Mouse (Mus musculus) kidney, adult 2 months (tissue): Measurements from ENCODE around the gene Olfr164. TPM values are rescaled to one million over a fixed set of nuclear protein-coding genes. Genes with fewer than 3 reads are reported as not detected.

Source experiments
- DNase-seq: peaks from one replicate; pipeline ENCODE4 v3.0.0; 2021
- H3K27ac ChIP-seq: fragments of 200-500 bp; 2 replicates; pipeline ENCODE4 v1.5.1; 2012; ENCODE audit warnings: low read depth, low read length, control low read depth, inconsistent platforms; ENCODE audit not compliant: insufficient read depth
- H3K27me3 ChIP-seq: fragments of 200-500 bp; replicated peaks from 2 replicates; pipeline ENCODE4 v1.6.1; 2012; ENCODE audit warnings: mild to moderate bottlenecking, moderate library complexity, low read length, inconsistent platforms; ENCODE audit not compliant: control insufficient read depth, insufficient read depth
- H3K36me3 ChIP-seq: fragments of 200-500 bp; 2 replicates; pipeline ENCODE4 v1.6.1; 2012; ENCODE audit warnings: mild to moderate bottlenecking, moderate library complexity, low read length, inconsistent platforms; ENCODE audit not compliant: control insufficient read depth, insufficient read depth
- H3K4me1 ChIP-seq: fragments of 200-500 bp; 2 replicates; pipeline ENCODE4 v1.6.1; 2011; ENCODE audit warnings: low read length; ENCODE audit not compliant: control insufficient read depth, insufficient read depth
- H3K4me3 ChIP-seq: fragments of 200-500 bp; 2 replicates; pipeline ENCODE4 v1.5.1; 2011; ENCODE audit warnings: mild to moderate bottlenecking, low read depth, low read length, control low read depth; ENCODE audit not compliant: insufficient read depth
- CTCF ChIP-seq: fragments of 200-500 bp; conservative IDR thresholded peaks from 2 replicates; pipeline ENCODE4 v1.5.1; 2011; ENCODE audit warnings: low read depth, mild to moderate bottlenecking, control low read depth, low read length, moderate library complexity, mixed read lengths; ENCODE audit not compliant: insufficient read depth, insufficient read length
- POLR2A ChIP-seq: fragments of 200-500 bp; IDR thresholded peaks from one replicate; pipeline ENCODE4 v1.6.1; 2011; ENCODE audit warnings: low read depth, low read length, control low read depth
- WGBS: fragments of 180-500 bp; shearing (Covaris S2); methylation state at CpG from one replicate; pipeline ENCODE4 v1.1.7; 2018; 5-methylcytosine and 5-hydroxymethylcytosine counted together
- polyA plus RNA-seq: library from polyadenylated mRNA; depleted of rRNA; stranded (reverse); fragments of >200 nt; gene quantifications from 2 replicates; pipeline ENCODE4 v1.2.3, GENCODE M21; 2012; rRNA removed

Olfr164 gene
- polyA plus RNA-seq, 1 experiment = not detected

DNA sequence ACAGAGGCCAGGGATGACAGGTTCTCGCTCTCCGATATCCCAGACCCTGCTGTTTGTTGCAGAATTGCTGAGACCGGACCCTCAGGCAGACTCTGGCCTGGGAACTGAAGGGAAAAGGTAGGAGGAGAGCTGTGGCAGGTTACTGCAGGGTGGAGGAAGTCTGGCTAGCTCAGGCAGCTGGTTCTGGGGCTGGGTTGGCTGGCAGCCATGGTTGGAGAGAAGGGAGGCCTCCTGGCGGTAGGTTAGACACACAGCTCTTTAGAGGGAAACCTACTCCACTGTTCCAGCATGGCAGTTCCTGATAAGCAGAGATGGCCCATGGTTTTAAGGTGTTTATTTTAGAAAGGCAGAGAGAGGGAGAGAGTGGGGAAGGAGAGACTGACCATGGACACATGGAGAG is 77.1 kb downstream of the Olfr164 start:
- no peak for DNase-seq
- H3K4me1 ChIP-seq = no peaks in the 10 kb centered on the region
- TF ChIP-seq POLR2A (no peak), CTCF (no peak)
- 92% methylated on average over 4 of the region's 4 CpGs for WGBS
- no peak overlapping the region for H3K27ac ChIP-seq
- H3K36me3 ChIP-seq = no peaks in the 10 kb centered on the region
- H3K4me3 ChIP-seq = no peak overlapping the region
- H3K27me3 ChIP-seq = no peaks in the 10 kb centered on the region; the same call in 1 of the 2 replicates

Other genes with a start within 250 kb of the Olfr164 start
- not detected in 2 replicates for gene Olfr165, start 109.1 kb upstream of the Olfr164 start, polyA plus RNA-seq
- not detected in 2 replicates for gene Olfr166, start 169.6 kb upstream of the Olfr164 start, polyA plus RNA-seq
- not detected in 2 replicates for gene Olfr167, start 208.2 kb upstream of the Olfr164 start, polyA plus RNA-seq
- not detected in 2 replicates for gene Olfr168, start 221.5 kb upstream of the Olfr164 start, polyA plus RNA-seq